Mouse (Mus musculus): Measurements from ENCODE around the gene Prkce. TPM values are rescaled to one million over a fixed set of nuclear protein-coding genes. Genes with fewer than 3 reads are reported as not detected.

The Prkce gene
- total RNA-seq, 2 experiments from 2014 or later = 21.2 to 25.2 TPM

GRCm38 (mm10) chr17:86354101-86354500 lies 186.5 kb downstream of the Prkce start:
- no peak for DNase-seq
- intact Hi-C loops (cut with DNase I) = loop anchor here (5.0 kb wide), 1 partner anchor 187 kb away; the partner anchor contains the start of gene Prkce

- intact Hi-C loops (cut with DNase I) = loop anchor here (5.0 kb wide), 1 partner anchor 188 kb away; the partner anchor contains the start of gene Prkce
- no peak for DNase-seq
Measured at GRCm38 (mm10) chr17:86354896-86355295, 187.3 kb downstream of the Prkce start.

- DNase-seq = no peak
- intact Hi-C loops (cut with DNase I) = no loop called here
Measured at GRCm38 (mm10) chr17:86355318-86355717, 187.7 kb downstream of the Prkce start.

GRCm38 (mm10) chr17:86355772-86356451 lies 188.3 kb downstream of the Prkce start:
- DNase-seq = no peak
- intact Hi-C loops (cut with DNase I) = no loop called here

GRCm38 (mm10) chr17:86358388-86358787 lies 190.8 kb downstream of the Prkce start:
- intact Hi-C loops (cut with DNase I) = no loop called here
- no peak for DNase-seq

- no peak for DNase-seq
- intact Hi-C loops (cut with DNase I) = no loop called here
Measured at GRCm38 (mm10) chr17:86358847-86359246, 191.3 kb downstream of the Prkce start.

- intact Hi-C loops (cut with DNase I) = no loop called here
- no peak for DNase-seq
Measured at GRCm38 (mm10) chr17:86360849-86361248, 193.3 kb downstream of the Prkce start.

GRCm38 (mm10) chr17:86363356-86363755 lies 195.8 kb downstream of the Prkce start:
- no peak for DNase-seq
- intact Hi-C loops (cut with DNase I) = no loop called here

- no peak for DNase-seq
- intact Hi-C loops (cut with DNase I) = loop anchor here (5.0 kb wide), 1 partner anchor 68 kb away; no protein-coding TSS in a partner anchor
Measured at GRCm38 (mm10) chr17:86364349-86365075, 196.9 kb downstream of the Prkce start.

- no peak for DNase-seq
- intact Hi-C loops (cut with DNase I) = loop anchor here (5.0 kb wide), 1 partner anchor 65 kb away; no protein-coding TSS in a partner anchor
Measured at GRCm38 (mm10) chr17:86366919-86367318, 199.3 kb downstream of the Prkce start.

GRCm38 (mm10) chr17:86367676-86368075 lies 200.1 kb downstream of the Prkce start:
- intact Hi-C loops (cut with DNase I) = loop anchor here (5.0 kb wide), 1 partner anchor 65 kb away; no protein-coding TSS in a partner anchor
- DNase-seq = no peak

- DNase-seq = no peak
- intact Hi-C loops (cut with DNase I) = no loop called here
Measured at GRCm38 (mm10) chr17:86370106-86370742, 202.6 kb downstream of the Prkce start.

- DNase-seq = peak; percentile 53 to 64
Measured at GRCm38 (mm10) chr17:86371101-86371561, 203.5 kb downstream of the Prkce start.

GRCm38 (mm10) chr17:86376389-86376788 lies 208.8 kb downstream of the Prkce start:
- no peak for DNase-seq

More at GRCm38 (mm10) chr17:86371101-86371561, 203.5 kb downstream of the Prkce start:
- intact Hi-C loops (cut with DNase I) = no loop called here

GRCm38 (mm10) chr17:86377863-86378262 lies 210.3 kb downstream of the Prkce start:
- intact Hi-C loops (cut with DNase I) = no loop called here
- no peak for DNase-seq

More at GRCm38 (mm10) chr17:86376389-86376788, 208.8 kb downstream of the Prkce start:
- intact Hi-C loops (cut with DNase I) = no loop called here

GRCm38 (mm10) chr17:86378611-86379010 lies 211.0 kb downstream of the Prkce start:
- no peak for DNase-seq

GRCm38 (mm10) chr17:86379405-86380137 lies 212.0 kb downstream of the Prkce start:
- intact Hi-C loops (cut with DNase I) = no loop called here
- no peak for DNase-seq

More at GRCm38 (mm10) chr17:86378611-86379010, 211.0 kb downstream of the Prkce start:
- intact Hi-C loops (cut with DNase I) = no loop called here

GRCm38 (mm10) chr17:86381464-86381863 lies 213.9 kb downstream of the Prkce start:
- intact Hi-C loops (cut with DNase I) = no loop called here
- DNase-seq = no peak

GRCm38 (mm10) chr17:86382885-86383284 lies 215.3 kb downstream of the Prkce start:
- no peak for DNase-seq
- intact Hi-C loops (cut with DNase I) = no loop called here
